Mouse (Mus musculus) thymus, adult 2 months (tissue): ENCODE results near the gene Hmbs. TPM values are rescaled to one million over a fixed set of nuclear protein-coding genes. Genes with fewer than 3 reads are reported as not detected.
A peak's percentile ranks its signal among the peaks of the same experiment; 100 is the strongest.
"Not testable (repeated sequence)": the region's sequence is repeated elsewhere in the genome, so short reads cannot be mapped to it uniquely, and the experiment has no call there.

Experiments used
- DNase-seq: peaks from one replicate; pipeline ENCODE4 v3.0.0; 2021
- H3K27ac ChIP-seq: fragments of 200-500 bp; 2 replicates; pipeline ENCODE4 v1.5.1; 2012; ENCODE audit warnings: low read length, control low read depth; ENCODE audit not compliant: control insufficient read depth, insufficient read depth
- H3K27me3 ChIP-seq: fragments of 200-500 bp; 2 replicates; pipeline ENCODE4 v1.6.1; 2012; ENCODE audit warnings: mild to moderate bottlenecking, low read length, moderate library complexity, mixed read lengths; ENCODE audit not compliant: control insufficient read depth, insufficient read depth
- H3K36me3 ChIP-seq: fragments of 200-500 bp; 2 replicates; pipeline ENCODE4 v1.6.1; 2012; ENCODE audit warnings: mild to moderate bottlenecking, low read length, moderate library complexity; ENCODE audit not compliant: control insufficient read depth, insufficient read depth
- H3K4me1 ChIP-seq: fragments of 200-500 bp; replicated peaks from 2 replicates; pipeline ENCODE4 v1.6.1; 2012; ENCODE audit warnings: low read length; ENCODE audit not compliant: control insufficient read depth, insufficient read depth
- H3K4me3 ChIP-seq: fragments of 200-500 bp; 2 replicates; pipeline ENCODE4 v1.5.1; 2012; ENCODE audit warnings: mild to moderate bottlenecking, low read length, control low read depth, moderate library complexity; ENCODE audit not compliant: control insufficient read depth, insufficient read depth
- CTCF ChIP-seq: fragments of 200-500 bp; IDR thresholded peaks from 2 replicates; pipeline ENCODE4 v1.5.1; 2012; ENCODE audit warnings: mild to moderate bottlenecking, control low read depth, low read length, moderate library complexity, borderline replicate concordance; ENCODE audit not compliant: control insufficient read depth, poor library complexity, insufficient read depth; ENCODE audit errors: extremely low read depth
- POLR2A ChIP-seq: fragments of 200-500 bp; IDR thresholded peaks from 2 replicates; pipeline ENCODE4 v1.6.1; 2012; ENCODE audit warnings: mild to moderate bottlenecking, low read length, control low read depth, moderate library complexity; ENCODE audit not compliant: control insufficient read depth, poor library complexity, insufficient read depth; ENCODE audit errors: extremely low read depth
- WGBS: fragments of 180-500 bp; shearing (Covaris S2); methylation state at CpG from one replicate; pipeline ENCODE4 v1.1.7; 2018; 5-methylcytosine and 5-hydroxymethylcytosine counted together
- polyA plus RNA-seq: library from polyadenylated mRNA; depleted of rRNA; stranded (reverse); fragments of >200 nt; gene quantifications from 2 replicates; pipeline ENCODE4 v1.2.3, GENCODE M21; 2012

Gene Hmbs
- polyA plus RNA-seq, 1 experiment: 42.2 TPM

DNA sequence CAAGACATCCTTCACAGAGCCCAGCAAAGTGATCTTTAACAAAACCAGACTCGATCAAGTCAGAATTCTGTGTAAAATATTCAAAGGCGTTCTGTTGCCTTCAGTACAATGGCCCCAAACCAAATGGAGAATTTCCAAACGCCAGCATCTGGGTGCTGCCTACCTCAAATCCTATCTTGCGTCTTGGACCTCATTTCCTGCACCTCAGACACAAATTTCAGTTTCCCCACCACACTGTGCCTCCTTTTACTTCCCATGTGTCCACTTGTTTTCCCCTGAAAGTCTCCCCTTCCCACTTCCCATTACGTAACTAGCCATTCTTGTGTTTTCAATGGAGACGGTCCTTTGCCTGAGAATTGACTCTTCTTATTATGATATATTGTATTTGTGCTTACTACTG is 37.5 kb downstream of the Hmbs start:
- TF ChIP-seq POLR2A: no peak
- no peak for DNase-seq
- WGBS: 91% methylated on average over 6 of the region's 6 CpGs
- H3K4me1 ChIP-seq: peaks cover 17% of the 10 kb centered on the region
- H3K27ac ChIP-seq: peak overlapping the region; percentile 93
- peaks cover 16% of the 10 kb centered on the region for H3K36me3 ChIP-seq
- H3K4me3 ChIP-seq: no peak overlapping the region
- H3K27me3 ChIP-seq: no peaks in the 10 kb centered on the region

DNA sequence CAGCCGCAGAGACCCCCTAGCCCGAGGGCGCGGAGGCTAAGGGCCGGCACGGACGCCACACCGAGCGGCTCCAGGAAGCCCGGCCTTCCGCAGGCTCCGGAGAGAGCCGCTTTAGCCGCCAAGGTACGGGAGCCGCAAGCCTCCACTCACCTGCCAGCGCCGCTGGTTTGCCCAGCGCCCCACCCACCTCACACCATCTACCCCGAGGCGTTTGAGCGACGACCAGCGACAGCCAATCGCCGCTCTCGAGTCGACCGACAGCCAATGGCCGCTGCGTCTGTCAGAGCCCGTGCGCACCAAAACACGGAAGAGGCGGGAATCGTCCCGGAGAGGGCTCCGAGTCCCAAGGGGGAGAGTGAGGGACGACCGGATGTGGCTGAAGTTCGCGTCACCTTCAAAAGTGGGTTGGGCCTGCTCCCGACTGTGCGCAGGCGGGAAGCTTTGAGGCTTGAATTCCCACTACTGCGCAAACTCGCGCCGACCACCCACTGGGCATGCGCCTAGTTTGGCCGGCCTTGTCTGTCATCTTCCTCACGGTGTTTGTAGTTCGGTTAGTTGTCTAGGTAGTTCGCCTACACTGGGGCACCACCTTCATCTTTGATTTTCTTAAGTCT is 38.5 kb downstream of the Hmbs start, which contains the start of gene Hinfp:
Gene Hinfp, minus strand, starts transcription at position 206 of the 614 bp plus-strand sequence.
- H3K27me3 ChIP-seq: no peaks in the 10 kb centered on the region
- peak; percentile 69; the same call in 1 of the 2 replicates for TF ChIP-seq CTCF
- TF ChIP-seq POLR2A: peak; percentile 75
- under 1% methylated on average over 54 of the region's 54 CpGs for WGBS
- H3K4me1 ChIP-seq: peaks cover 17% of the 10 kb centered on the region
- DNase-seq: peak; percentile 96
- H3K4me3 ChIP-seq: peak within 1 kb of the TSS; percentile 71
- peak within 1 kb of the TSS; percentile 70 for H3K27ac ChIP-seq
- H3K36me3 ChIP-seq: peaks cover 16% of the 10 kb centered on the region

GRCm38 (mm10) chr9:44300001-44300400 is 44.0 kb downstream of the Hmbs start:
- H3K36me3 ChIP-seq: peaks cover 67% of the 10 kb centered on the region
- WGBS: 97% methylated on average over 3 of the region's 3 CpGs
- H3K4me1 ChIP-seq, DNase-seq, H3K27me3 ChIP-seq, H3K27ac ChIP-seq, H3K4me3 ChIP-seq: not testable (repeated sequence)

DNA sequence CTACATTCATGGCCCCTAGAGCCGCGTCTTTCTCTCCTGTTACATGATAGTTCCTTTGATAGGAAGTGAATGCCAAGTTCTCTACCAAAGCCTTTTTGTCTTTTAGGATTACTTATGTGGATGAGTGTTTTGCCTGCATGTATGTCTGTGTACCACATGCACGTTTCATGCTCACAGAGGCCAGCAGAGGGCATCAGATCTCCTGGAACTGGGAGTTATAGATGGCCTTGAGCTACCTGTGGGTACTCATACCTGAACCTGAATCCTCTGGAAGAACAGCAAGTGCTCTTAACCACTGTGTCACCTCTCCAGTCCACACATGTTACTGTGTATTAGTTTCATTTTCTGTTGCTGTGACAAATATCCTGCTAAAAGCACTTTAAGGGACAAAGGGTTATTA is 51.5 kb downstream of the Hmbs start:
- peak; percentile 73 for DNase-seq
- H3K36me3 ChIP-seq: peaks cover 43% of the 10 kb centered on the region
- 81% methylated on average over 3 of the region's 3 CpGs for WGBS

GRCm38 (mm10) chr9:44288959-44289291 is 55.1 kb downstream of the Hmbs start:
- H3K4me3 ChIP-seq: no peak overlapping the region
- peaks cover 16% of the 10 kb centered on the region for H3K36me3 ChIP-seq
- 60% methylated on average over 11 of the region's 11 CpGs for WGBS
- TF ChIP-seq CTCF (no peak), POLR2A (no peak)
- DNase-seq: no peak
- H3K27me3 ChIP-seq: peaks cover 20% of the 10 kb centered on the region
- peaks cover 15% of the 10 kb centered on the region for H3K4me1 ChIP-seq
- no peak overlapping the region for H3K27ac ChIP-seq

More for the DNA sequence above, 51.5 kb downstream of the Hmbs start:
- Histone ChIP-seq H3K4me3 (no peak overlapping the region), H3K27me3 (peaks cover 9% of the 10 kb centered on the region), H3K27ac (no peak overlapping the region), H3K4me1 (peaks cover 9% of the 10 kb centered on the region)
- no peak for TF ChIP-seq CTCF
- no peak for TF ChIP-seq POLR2A

DNA sequence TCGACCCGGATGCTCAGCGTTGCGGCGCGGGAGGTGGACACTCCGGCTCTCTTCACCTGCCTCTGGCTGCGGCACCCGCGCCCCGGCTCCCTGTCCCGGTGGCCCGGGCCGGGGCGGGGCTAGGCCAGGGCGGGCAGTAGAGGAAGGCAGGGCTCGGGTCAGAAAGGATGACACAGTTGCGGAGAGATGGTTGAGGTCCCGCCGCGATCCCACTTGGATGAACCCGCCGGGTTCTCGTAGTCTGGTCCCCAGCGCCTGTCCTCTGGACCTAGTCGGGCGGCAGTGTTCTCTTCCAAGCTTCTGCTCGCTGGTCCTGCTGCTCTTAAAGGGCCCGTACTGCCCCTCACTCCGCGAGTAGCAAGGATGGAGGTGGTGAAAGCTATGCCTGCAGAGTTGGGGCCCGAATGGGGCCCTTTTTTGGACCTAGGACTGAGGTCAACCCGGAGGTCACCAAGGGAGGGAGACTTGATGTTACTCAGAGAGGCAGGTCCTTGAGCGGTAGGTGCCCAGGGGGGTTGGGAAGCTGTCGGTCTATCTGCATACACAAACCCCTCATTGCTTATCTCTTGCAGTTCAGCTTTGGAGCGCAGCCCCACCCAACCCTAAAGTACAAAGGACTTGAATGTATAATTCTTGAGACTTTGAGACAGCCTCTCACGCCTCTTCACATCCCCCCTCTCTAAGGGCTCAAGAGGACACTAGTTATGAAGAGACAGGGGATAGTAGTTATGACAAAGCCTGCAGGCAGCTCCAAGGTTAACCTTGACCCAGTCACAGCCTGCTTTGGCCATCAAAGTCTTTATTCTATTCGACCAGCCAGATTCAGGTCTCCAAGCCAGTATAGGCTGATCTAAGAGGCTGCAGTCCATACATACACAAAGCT is 55.7 kb downstream of the Hmbs start, which contains the start of gene Abcg4:
Gene Abcg4, minus strand, starts transcription at position 540 of the 883 bp plus-strand sequence.
- no peak for DNase-seq
- peaks cover 15% of the 10 kb centered on the region for H3K4me1 ChIP-seq
- peak within 1 kb of the TSS; percentile 9; the same call in 1 of the 2 replicates for H3K4me3 ChIP-seq
- no peak within 1 kb of the TSS for H3K27ac ChIP-seq
- TF ChIP-seq CTCF: no peak
- no peak for TF ChIP-seq POLR2A
- H3K27me3 ChIP-seq: peaks cover 20% of the 10 kb centered on the region
- 8% methylated on average over 38 of the region's 38 CpGs for WGBS
- peaks cover 15% of the 10 kb centered on the region for H3K36me3 ChIP-seq
